Mouse (Mus musculus): Measurements from ENCODE around the gene Csnk1g2.

Gene Csnk1g2

DNA sequence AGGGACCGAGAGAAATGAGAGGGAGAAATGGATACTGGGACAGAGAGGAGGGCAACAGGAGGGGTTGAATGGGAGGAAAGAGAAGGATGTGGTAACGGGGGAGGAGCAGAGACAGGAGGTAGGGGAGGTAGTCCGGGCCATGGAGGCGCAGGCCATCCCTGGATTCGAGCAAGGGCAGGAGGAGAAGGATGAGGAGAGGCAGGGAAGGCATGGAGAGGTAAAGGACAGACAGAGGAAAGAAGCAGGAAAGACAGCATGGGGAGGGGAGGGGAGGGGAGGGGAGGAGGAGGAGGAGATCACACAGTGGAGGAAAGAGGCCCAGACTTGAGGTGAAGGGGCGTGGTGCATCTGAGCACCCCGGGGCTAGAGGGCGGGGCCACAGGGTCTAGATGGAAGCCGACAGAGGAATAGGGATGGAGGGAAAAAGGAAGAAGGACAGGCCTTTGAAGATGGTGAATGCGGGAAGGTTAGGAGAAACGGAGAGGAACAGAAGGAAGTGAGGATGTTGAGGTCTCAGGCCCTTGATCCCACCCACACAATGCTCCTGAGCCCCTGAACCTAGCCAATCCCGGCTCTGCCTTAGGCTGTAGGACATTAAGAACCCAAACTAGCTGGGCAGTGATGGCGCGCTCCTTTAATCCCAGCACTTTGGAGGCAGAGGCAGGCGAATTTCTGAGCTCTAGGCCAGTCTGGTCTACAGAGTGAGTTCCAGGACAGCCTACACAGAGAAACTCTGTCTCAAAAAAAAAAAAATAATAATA is 34.4 kb downstream of the Csnk1g2 start, which contains the start of gene Btbd2:
Gene Btbd2 (minus strand): TSS at position 209 of the 761 bp plus-strand sequence.
- in situ Hi-C loops (cut with MboI; ENCODE audit: low pct_unique_long_range_greater_than_20kb in 1 of 2, low sequenced_read_pairs in 2 of 2, unreplicated experiment in 1 of 2), result no loop called here

DNA sequence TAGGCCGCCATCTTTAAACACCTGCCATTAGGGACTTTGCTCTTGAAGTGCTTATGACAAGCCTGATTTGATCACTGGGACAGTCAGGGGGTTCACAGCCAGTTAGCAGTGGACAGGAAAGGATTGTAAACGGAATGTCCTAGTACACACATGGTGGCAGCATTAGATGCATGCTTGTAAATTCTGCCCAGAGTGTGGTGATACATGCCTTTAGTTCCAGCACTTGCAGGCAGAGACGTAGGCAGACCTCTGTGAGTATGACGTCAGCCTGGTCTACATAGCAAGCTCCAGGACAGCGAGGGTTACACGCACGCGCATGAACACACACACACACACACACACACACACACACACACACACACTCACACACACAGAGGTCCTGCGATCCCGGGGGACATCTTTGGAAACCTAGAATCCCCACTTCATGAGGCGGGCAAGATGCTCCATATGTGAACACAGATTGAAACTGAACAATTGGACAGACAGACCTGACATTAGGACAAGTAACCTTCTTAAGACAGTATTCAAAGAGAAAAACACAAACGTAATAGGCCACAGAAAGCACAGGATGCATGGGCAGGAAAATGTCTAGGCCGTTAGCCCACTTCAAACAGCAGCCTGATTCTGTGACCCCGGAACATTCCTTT is 35.7 kb downstream of the Csnk1g2 start:
- in situ Hi-C loops (cut with MboI; ENCODE audit: low pct_unique_long_range_greater_than_20kb in 1 of 2, low sequenced_read_pairs in 2 of 2, unreplicated experiment in 1 of 2), result no loop called here

DNA sequence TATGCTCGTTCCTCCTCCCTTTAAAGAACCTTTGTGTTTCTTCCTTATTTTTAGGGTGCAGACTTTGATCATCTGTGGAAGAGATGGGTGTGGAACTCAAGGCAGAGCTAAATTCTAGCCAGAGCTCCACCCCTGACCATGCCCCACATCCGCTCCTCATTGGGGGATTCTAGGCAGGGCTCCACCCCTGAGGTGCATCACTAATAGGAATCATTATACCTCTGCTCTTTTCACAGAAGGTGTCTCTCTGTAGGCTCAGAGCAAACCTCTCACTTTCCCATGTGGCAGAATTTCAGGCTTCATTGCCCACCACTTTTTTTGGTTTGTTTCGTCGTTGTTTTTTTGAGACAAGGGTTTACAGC is 36.2 kb downstream of the Csnk1g2 start:
- in situ Hi-C loops (cut with MboI; ENCODE audit: low pct_unique_long_range_greater_than_20kb in 1 of 2, low sequenced_read_pairs in 2 of 2, unreplicated experiment in 1 of 2), result no loop called here

DNA sequence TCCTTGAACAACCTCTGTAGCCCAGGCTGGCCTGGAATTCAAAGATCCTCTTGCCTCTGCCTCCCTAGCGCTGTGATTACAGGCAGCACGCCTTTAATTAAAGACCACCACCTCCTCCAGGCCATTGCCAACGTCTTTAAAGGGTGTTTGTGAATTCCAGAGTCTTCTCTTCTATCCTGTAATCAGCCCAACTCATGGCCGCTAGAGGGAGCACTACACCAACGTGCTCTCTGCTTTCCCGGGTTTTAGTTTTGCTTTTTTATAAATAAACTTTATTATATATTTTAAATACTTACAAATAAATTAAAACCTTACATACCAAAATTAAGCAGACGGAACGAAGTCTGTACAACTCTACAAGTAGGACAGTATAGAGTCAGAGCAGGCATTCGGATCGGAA is 36.6 kb downstream of the Csnk1g2 start:
- in situ Hi-C loops (cut with MboI; ENCODE audit: low pct_unique_long_range_greater_than_20kb in 1 of 2, low sequenced_read_pairs in 2 of 2, unreplicated experiment in 1 of 2), result no loop called here

- in situ Hi-C loops (cut with MboI; ENCODE audit: low pct_unique_long_range_greater_than_20kb in 1 of 2, low sequenced_read_pairs in 2 of 2, unreplicated experiment in 1 of 2), result no loop called here
These were observed 38.5 kb downstream of the Csnk1g2 start for GRCm38 (mm10) chr10:80661149-80661548.

GRCm38 (mm10) chr10:80663485-80664196 is 41.0 kb downstream of the Csnk1g2 start:
- in situ Hi-C loops (cut with MboI; ENCODE audit: low pct_unique_long_range_greater_than_20kb in 1 of 2, low sequenced_read_pairs in 2 of 2, unreplicated experiment in 1 of 2), result no loop called here

- in situ Hi-C loops (cut with MboI; ENCODE audit: low pct_unique_long_range_greater_than_20kb in 1 of 2, low sequenced_read_pairs in 2 of 2, unreplicated experiment in 1 of 2), result no loop called here
These were observed 41.8 kb downstream of the Csnk1g2 start for GRCm38 (mm10) chr10:80664197-80665015.

DNA sequence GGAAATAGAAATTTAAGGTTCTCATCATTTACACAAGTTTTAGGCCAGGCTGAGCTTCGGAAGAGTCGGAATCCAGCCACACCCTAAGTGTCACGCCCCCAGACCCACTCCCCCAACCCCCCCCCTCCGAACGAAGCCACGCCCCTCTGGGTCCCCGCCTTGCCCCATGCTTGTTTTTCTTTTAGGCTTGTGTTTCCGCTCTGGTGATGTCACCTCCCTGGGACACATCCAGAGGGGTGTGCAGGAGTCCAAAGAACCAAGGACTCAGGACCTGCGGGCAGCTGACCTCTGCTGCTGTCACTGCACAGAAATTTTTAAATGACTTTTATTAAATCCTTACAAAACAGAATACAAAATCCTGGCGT is 42.4 kb downstream of the Csnk1g2 start:
- in situ Hi-C loops (cut with MboI; ENCODE audit: low pct_unique_long_range_greater_than_20kb in 1 of 2, low sequenced_read_pairs in 2 of 2, unreplicated experiment in 1 of 2), result no loop called here

DNA sequence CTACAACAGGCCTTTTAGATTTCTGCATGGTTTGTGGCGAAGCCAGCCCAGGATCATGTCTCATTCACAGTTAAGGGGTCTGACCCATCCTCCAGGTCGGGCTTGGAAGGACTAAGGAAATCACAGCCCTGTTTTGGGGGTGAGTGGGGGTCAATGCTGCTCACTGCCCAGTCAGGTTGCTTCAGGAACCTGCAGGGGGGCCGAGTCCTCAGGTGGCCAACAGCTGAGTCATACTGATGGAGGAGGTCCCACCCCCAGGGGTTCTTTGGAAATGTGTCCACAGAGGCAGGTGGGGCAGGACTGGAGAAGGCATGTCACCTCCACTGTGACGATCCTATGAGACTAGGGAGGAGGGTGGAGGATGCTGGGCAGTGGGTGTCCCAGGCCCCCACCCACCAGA is 42.8 kb downstream of the Csnk1g2 start:
- in situ Hi-C loops (cut with MboI; ENCODE audit: low pct_unique_long_range_greater_than_20kb in 1 of 2, low sequenced_read_pairs in 2 of 2, unreplicated experiment in 1 of 2), result no loop called here

DNA sequence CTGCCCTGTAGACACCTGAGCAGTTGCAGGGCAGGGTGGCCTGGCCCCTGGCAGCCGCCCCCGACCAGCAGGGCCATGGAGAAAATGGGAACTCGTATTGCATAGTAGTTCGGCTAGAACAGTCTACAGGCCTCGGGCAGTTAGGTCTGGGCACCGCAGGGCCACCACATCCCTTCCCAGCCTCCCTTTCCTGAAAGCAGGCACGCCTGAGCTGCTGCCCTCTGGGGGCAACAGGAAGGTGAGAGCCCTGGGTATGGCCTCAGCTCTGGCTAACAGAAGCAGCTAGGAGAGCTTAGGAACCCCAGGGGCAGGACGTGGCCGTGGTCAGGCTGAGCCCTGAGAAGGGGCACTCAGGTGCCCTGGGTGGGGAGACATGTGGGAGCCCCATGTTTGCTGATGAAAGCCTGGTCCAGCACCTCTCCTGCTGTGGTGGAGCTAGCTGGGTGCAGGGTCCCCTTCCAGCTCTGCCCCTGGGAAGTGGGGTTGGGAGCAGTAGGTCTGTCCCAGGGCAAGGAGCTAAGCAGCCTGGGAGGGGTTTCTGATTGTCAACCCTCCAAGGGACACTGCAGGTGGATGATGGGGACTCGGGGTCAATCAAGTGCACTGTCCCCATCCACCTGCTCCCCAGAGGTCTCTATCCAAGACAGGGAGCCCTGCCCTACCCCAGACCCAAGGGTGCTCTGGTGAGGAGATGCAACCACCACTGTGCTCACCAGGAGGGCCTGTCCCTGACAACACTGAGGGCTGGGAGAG is 43.5 kb downstream of the Csnk1g2 start:
- in situ Hi-C loops (cut with MboI; ENCODE audit: low pct_unique_long_range_greater_than_20kb in 1 of 2, low sequenced_read_pairs in 2 of 2, unreplicated experiment in 1 of 2), result no loop called here

DNA sequence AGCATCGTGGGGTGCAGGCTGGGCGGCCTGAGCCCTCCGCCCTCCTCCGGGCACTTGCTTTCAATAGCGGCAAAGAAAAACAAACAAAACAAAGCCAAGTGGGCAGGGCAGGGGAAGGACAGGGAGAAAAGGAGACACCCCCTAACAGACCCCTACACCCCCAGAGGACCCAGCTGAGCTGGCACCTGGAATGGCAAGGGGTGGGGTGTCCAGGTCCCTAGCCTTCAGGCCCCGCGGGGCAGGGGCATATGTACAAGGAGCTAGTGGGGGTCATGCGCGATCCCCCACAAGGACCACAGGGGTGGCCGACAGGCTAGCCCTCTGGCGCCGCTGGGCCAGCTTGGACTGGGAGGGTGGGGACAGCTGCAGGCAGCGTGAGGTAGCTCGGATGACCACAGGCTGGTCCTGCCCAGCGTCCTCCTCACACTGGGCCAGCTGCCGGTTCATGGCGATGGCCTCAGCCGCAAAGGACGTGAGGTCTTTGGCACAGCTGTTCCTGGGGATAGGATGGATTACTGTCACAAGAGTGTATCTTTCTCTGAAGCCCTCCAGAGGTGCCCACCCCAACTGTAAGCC is 44.3 kb downstream of the Csnk1g2 start:
- in situ Hi-C loops (cut with MboI; ENCODE audit: low pct_unique_long_range_greater_than_20kb in 1 of 2, low sequenced_read_pairs in 2 of 2, unreplicated experiment in 1 of 2), result no loop called here

- in situ Hi-C loops (cut with MboI; ENCODE audit: low pct_unique_long_range_greater_than_20kb in 1 of 2, low sequenced_read_pairs in 2 of 2, unreplicated experiment in 1 of 2), result no loop called here
These were observed 46.0 kb downstream of the Csnk1g2 start for GRCm38 (mm10) chr10:80668614-80669013.

DNA sequence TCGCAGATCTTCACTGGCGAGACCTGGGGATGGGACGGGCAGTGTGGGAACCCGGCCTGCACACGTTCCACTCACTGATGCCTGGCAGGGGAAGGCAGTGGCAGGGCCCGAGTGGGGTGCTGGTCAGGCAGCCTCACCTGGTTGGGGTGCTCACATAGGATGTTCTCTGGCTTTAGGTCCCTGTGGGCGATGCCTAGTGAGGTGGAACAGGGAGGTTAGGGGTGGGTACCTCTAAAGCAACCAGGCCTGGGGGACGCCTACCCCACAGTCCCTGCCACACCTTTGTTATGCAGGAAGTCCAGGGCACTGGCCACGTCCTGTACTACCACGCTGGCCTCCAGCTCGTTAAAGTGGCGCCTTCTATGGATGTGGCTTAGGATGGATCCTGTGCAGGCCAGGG is 46.4 kb downstream of the Csnk1g2 start:
- in situ Hi-C loops (cut with MboI; ENCODE audit: low pct_unique_long_range_greater_than_20kb in 1 of 2, low sequenced_read_pairs in 2 of 2, unreplicated experiment in 1 of 2), result no loop called here

GRCm38 (mm10) chr10:80669737-80670485 is 47.3 kb downstream of the Csnk1g2 start:
- in situ Hi-C loops (cut with MboI; ENCODE audit: low pct_unique_long_range_greater_than_20kb in 1 of 2, low sequenced_read_pairs in 2 of 2, unreplicated experiment in 1 of 2), result no loop called here

GRCm38 (mm10) chr10:80670531-80670930 is 47.9 kb downstream of the Csnk1g2 start:
- in situ Hi-C loops (cut with MboI; ENCODE audit: low pct_unique_long_range_greater_than_20kb in 1 of 2, low sequenced_read_pairs in 2 of 2, unreplicated experiment in 1 of 2), result no loop called here

DNA sequence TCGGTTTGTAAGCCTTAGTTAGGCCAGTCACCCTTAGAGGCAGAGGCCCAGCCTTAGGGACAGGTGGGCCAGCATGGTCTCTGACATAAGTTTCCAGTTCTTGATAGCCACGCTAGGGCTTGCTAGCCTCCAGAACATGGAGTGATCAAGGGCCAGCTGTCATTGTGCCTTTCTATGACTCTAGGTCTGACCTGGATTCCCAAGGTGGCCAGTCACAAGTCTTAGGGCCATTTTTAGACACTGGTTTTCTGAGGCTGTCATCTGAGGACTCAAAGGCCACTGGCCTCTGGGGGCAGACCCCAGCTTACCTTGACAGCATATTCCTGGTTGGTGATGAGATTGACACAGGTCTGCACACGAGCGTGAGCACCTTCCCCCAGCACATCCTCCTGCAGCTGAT is 48.6 kb downstream of the Csnk1g2 start:
- in situ Hi-C loops (cut with MboI; ENCODE audit: low pct_unique_long_range_greater_than_20kb in 1 of 2, low sequenced_read_pairs in 2 of 2, unreplicated experiment in 1 of 2), result no loop called here

DNA sequence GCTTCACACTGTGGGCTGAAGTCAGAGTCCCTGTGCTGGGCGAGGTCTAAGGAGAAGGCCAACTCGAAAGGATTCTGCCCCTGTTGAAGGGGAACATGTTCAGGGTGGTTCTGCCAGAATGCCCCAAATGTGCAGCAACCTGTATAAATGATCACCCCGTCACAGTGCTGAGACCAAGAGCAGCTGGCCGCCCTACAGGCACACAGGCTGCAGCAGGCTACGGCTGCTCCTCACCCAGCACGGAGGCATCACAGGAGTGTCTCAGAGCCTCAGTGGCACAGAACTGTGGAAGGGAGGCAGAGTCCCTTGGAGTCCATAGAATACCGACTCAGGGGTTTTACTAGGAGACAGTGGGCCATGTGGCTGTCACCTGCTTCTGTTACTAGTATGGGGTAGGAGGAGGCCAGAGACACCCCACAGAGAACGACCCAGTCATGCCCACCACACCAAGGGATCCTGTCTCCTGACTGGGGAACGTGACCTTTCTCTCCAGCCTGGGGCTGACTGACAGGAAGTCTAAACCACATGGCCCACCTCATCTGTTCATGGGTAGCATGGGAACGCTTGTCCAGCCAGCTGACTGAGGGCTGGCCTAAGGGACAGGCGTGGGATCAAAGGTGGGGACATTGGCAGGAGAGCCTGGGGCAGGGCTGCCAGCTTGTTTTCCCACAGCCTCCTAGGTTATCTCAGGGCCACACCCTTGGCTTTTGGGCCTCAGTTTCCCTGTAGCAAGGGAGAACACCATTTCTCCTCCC is 49.5 kb downstream of the Csnk1g2 start:
- in situ Hi-C loops (cut with MboI; ENCODE audit: low pct_unique_long_range_greater_than_20kb in 1 of 2, low sequenced_read_pairs in 2 of 2, unreplicated experiment in 1 of 2), result no loop called here
